Mouse (Mus musculus): ENCODE data around the gene Asxl2.

- TF ChIP-seq CTCF (IDR thresholded peaks at IDR 0.05; ENCODE audit: control insufficient read depth, insufficient read depth, insufficient replicate concordance, low read depth, low read length) (no peak), POLR2A (IDR thresholded peaks at IDR 0.05; ENCODE audit: control insufficient read depth, low read depth, low read length) (no peak)
These were observed 120.1 kb downstream of the Asxl2 start for GRCm38 (mm10) chr12:3546781-3547180.

Measured in testis, adult 2 months (tissue).